Mouse (Mus musculus): Measurements from ENCODE around the gene Ifit2. TPM values are rescaled to one million over a fixed set of nuclear protein-coding genes. Genes with fewer than 3 reads are reported as not detected.

Gene Ifit2
- 0.61 and 0.97 TPM in 2 replicates for polyA plus RNA-seq (2012)

GRCm38 (mm10) chr19:34550534-34551223 is at the start of gene Ifit2:
Gene Ifit2, plus strand, starts transcription at chr19:34550694.

DNA sequence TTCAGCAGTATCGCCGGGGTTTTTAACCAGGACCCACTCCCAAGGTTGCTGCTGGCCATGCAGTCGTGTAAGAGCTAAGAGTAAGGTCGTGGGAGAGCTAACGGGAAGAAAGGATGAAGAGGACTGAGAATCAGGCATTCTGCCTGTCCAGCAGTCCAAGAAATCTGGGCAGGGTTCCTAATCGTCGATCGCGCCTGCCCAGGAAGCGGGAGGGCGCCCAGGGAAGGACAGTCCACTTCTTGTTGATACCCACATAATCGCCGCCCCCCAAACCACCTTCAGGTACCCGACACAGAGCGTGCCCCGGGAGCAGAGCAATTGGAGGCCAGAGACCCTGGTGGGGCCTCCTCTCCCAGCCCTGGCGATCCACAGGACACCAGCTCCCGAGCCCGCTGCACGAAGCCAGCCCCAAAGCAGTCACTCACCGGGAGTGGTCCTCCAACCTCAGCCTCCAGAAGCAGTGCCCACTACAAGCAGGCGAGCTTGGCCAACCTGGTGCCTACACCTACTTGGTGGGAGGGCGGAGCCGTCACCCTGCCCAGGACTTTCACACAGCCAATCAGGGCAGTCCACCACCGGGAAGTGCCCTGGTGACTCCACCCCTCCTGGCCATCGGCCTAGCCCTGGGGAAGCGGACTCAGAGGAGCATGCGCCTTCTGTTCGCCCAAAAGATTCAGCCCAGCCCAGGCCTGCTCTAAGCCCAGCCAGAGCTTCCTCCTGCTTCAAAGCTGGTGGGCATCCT is 23.4 kb upstream of the Ifit2 start, which contains the start of gene Lipa:
Gene Lipa, minus strand, starts transcription at position 534 of the 742 bp plus-strand sequence.

GRCm38 (mm10) chr19:34583126-34583766 is 32.8 kb downstream of the Ifit2 start, which contains the start of gene Ifit3:
Gene Ifit3, plus strand, starts transcription at chr19:34583531.

DNA sequence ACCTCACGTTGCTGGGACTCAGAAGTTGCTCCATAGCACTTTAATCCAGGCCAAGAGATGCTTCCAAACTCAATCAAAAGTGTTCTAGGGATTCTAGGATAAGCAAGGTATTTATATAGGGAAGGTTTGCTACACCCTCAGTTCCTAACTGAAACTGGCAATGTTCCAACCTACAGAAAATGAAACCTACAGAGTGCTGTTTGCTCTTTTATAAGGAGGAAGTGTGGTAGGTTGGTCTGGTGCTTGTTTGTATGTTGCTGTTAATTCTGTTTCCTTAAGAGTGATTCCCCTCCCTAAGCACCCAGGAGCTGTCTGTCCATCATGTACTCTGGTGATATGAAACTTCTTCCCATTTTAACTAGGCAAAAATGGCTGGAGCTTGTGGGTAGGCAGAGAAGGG is 51.4 kb downstream of the Ifit2 start, which contains the start of gene Ifit1bl1:
Gene Ifit1bl1, minus strand, starts transcription at position 69 of the 400 bp plus-strand sequence.

GRCm38 (mm10) chr19:34607237-34608051 is 57.0 kb downstream of the Ifit2 start, which contains the start of gene Ifit3b:
Gene Ifit3b, plus strand, starts transcription at chr19:34607970.

Other genes starting within 250 kb of the Ifit2 start
- 0.13 TPM in 1 of 2 replicates, not detected in the other for gene Ch25h, start 75.5 kb upstream of the Ifit2 start, polyA plus RNA-seq (2012)
- gene Lipa, start 23.2 kb upstream of the Ifit2 start, polyA plus RNA-seq (2012): 1.9 and 2.0 TPM in 2 replicates
- gene Ifit3, start 32.8 kb downstream of the Ifit2 start, polyA plus RNA-seq (2012): 0.05 TPM in 1 of 2 replicates, not detected in the other
- gene Ifit1bl1, start 51.3 kb downstream of the Ifit2 start, polyA plus RNA-seq (2012): 0.03 TPM in 1 of 2 replicates, not detected in the other
- gene Ifit3b, start 57.3 kb downstream of the Ifit2 start, polyA plus RNA-seq (2012): not detected in 2 replicates
- gene Ifit1bl2, start 90.0 kb downstream of the Ifit2 start, polyA plus RNA-seq (2012): 0.22 TPM in 1 of 2 replicates, not detected in the other
- gene Ifit1, start 90.2 kb downstream of the Ifit2 start, polyA plus RNA-seq (2012): 0.04 and 0.22 TPM in 2 replicates
- gene Slc16a12, start 196.6 kb downstream of the Ifit2 start, polyA plus RNA-seq (2012): 0.02 and 0.06 TPM in 2 replicates